Mouse (Mus musculus) retina, postnatal 7 days (tissue): ENCODE measurements around the gene Itpr3.

Experiments used
- DNase-seq: peaks from one replicate; pipeline ENCODE4 v3.0.0-alpha.2; 2012; ENCODE audit warnings: low read depth, low spot score

Gene Itpr3

DNA sequence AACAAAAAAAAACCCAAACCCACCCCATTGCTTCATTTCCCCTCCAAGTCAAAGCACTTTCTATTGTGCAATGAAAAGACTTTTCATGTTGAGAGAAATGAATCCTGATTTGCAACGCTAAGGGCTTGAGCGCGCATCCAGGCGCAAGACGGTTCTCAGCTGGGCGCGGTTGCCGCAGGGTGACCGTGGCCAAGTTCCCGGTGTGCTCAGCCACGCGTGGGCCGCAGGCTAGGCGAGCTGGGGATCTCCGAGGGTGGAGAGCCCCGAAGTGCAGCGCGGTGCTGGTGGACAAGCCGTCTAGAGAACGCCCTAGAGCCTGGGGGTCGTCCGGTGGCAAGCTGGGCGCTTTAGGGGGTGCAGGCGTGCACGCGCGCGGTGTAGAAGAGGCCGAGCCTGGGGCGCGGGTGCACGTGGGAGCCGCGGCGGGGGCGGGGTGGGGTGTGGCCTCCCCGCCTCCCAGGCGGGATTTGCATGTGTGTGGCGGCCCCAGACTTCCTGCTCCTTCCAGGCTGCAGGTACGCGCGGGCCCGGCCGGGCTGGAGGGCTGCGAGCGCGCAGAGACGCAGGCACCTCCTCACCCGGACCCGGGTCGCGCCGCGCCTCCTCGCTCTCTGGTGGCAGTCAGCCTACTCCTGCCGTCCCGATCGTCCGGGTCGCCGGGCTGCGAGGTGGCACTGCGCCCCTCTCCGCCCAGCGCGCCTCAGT lies at the start of gene Itpr3:
Gene Itpr3 (plus strand): TSS at position 493 of the 705 bp plus-strand sequence.
- no peak for DNase-seq

DNA sequence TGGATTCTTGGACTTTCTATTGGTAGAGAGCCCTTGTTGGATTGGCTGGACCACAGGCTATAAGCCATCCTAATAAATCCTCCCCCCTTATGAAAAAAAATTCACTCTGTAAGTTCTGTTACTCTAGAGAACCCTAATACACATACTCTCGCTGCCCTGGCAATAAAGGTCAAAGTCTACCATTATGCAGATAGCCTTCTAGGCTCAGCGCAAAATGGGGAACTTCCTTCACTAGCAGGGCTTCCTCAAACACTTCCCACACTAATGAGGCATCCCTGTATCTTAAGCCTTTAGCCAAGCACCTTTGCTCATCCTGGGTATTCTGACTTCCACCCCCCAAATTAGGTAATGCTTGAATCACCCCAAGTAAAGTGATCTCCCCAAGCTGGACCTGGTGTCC lies 48.8 kb upstream of the Itpr3 start:
- no peak for DNase-seq

DNA sequence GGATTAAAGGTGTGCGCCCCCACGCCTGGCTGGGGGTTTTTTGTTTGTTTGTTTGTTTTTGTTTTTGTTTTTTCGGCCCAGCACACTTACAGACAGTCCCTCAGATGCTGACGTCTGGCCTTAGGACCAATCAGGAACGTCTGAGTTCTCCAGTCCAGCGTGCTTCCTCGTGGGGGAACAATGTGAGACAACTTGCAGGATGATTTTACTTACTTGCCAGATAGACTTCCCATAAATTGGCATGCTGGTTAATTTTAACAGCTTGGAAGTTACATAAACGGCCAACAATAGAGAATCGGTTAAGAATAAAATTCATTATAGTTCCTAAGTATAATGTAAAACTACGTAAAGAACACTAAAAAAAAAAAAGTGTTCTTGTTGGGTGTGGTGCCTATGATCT lies 45.9 kb upstream of the Itpr3 start:
- no peak for DNase-seq

DNA sequence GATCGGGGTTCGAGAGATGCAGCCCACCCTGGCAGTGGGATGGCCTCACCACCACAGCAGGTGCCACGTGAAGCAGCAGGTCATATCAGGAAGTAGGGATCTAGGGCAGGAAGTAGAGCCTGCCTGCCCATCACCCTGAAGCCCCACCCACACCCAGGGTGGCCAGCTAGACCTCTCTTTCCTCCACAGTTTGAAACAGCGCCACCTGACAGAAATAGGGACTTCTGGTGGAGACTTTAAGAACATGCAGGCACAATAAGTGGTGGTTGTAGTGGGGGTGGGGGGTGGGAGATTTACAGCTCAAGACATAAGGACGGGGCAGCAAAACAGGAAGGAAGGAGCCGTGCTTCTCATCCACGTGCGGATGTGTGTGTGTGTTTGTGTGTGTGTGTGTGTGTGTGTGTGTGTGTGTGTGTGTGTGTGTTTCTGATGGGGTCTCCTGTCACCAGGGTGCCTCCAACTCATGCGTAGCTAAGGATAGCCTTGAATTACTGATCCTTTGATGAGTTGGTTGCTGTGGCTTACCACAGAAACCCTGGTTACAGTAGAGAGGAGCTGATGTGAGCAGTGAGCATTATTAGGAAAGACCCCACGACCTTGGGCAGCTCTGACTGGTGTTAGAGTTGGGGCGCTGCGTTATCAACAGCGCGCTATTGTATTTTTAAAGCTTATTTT lies 45.0 kb upstream of the Itpr3 start:
- DNase-seq, result no peak

DNA sequence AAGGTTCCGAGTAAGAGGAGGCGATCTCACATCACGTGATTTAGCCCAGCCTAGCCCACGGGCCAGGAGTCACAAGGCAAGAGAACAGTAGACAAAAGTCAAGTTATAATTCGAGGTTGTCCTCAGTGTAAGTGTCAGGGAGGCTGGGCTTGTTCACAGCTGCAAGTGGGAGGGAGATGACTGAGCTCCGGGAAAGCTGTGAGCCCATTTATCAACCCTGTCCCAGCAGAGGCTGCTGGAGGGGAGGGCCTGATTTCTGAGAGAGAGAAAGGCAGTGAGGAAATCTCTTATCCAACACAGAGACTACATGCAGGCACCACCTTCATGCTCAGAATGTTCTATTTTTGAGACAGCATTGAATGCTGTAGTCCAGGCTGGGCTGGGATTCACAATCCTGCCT lies 44.2 kb upstream of the Itpr3 start:
- DNase-seq, result no peak

DNA sequence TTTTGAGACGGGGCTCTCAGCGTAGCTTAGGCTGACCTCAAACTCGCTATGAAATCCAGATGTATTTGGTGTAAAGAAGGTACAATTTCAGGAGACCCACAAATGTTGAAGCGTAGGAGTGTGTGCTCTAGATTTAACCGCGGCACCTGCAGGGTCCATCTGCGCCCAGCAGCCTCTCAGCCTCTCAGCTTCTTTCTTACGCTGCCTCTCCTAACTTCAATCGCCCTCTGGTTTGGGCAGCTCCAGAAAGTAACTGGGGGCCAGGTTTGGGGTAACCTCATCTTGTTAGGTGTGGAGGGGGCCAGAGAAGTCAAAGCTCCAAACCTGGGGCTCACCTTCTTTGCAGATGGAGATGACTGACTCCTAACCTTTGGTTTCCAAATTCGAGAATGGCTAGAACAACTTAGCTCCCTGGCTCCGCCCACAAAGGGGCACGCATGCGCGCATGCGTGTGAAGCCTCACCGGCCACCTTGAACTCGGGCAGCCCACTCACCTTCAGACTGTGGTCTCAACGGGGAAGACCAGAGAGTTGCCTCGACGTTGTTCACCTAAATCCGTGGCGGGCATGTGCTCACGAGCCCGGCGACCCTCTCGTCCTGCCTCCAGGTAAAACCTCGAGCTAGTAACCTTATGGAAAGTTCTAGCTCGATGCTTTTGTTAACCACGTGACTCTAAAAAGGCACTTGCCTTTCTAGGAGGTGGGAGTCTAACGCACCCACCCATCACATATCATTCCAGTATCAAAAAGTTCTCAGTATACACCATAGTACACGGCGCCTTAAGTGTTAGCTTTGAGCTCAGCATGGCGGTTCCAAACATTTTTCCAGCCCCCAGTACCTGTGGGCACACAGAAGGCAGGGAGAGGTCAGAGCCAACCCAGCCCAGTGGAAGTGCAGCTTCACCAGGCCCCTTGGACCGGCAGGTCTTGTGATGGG lies 39.3 kb upstream of the Itpr3 start:
- peak; percentile 75 for DNase-seq

DNA sequence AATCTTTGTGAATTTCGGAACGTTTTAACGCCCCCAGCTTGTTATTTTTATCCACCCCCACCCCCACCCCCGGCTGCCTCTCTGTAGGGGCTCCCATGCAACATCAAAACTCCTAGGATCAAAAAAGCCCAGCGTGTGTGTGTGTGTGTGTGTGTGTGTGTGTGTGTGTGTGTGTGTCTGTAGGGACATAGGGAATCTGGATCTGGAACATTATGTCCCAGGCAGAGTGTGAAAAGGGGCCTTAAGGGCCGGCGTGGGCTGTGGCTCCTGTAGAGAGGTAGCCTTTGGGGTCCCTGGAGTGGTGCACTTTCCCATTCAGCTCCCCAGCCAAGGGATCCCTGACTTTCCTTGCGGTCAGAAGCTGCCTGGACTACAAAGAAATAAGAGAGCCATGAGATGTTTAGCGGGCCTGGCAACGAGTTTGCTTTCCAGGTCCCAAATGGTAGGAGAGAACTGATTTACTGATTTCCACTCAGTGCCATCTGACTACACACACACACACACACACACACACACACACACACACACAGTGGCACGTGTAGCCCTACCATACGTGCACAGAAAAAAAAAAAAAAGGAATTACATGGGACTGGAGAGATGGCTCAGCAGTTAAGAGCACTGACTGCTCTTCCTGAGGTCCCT lies 38.4 kb upstream of the Itpr3 start:
- DNase-seq, result no peak

DNA sequence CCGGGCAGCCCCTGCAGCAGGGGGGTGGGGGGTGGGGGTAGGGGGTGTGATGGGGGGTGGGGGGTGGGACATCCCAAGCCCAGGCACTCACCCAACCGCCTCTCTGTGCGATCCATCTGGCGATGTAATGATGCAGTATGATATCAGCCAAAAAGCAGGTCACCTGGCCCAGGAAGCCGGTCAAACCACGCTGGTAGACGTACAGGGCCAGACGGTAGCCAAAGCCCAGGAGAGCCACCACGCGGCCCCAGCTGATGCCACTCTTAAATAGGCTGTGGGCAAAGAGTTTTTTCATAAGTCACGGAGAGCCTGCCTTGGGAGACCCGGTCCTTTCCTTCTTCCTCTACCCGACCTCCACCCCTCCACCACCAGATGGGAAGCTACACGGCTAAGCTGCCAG lies 36.0 kb upstream of the Itpr3 start:
- no peak for DNase-seq

DNA sequence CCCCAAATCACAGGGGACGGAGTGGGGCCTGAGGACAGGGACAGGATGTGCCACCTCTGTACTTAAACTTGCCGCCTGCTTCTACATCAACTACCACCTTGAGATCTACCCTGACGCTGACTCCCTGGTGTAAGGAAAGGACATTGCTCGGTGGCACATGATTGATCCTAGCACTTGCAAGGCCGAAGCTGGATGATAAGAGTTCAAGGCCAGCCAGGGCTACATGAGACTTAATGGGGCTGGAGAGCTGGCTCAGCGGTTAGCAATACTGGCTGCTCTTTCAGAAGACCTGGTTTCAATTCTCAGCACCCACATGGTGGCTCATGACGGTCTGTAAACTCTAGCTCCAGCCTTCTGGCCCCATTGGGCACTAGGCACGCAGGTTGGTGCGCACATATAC lies 35.4 kb upstream of the Itpr3 start:
- DNase-seq, result no peak

DNA sequence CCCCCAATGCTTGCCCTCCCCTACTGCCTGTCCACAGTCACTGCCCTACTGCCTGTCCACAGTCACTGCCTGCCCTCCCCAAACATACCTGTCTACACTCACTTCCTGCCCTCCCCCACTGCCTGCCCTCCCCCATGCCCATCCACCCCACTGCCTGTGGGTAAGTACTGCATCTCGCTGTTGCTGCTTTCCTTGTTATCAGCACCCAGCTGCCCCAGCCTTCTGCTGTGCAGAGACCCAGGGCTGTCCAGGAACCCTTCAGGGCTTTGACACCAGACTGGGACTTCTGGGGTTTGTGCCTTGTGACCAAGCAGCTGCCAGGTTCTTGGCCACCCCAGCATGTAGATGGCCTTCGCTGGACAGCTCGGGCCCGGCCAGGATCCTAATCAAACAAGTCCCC lies 33.8 kb upstream of the Itpr3 start:
- no peak for DNase-seq

DNA sequence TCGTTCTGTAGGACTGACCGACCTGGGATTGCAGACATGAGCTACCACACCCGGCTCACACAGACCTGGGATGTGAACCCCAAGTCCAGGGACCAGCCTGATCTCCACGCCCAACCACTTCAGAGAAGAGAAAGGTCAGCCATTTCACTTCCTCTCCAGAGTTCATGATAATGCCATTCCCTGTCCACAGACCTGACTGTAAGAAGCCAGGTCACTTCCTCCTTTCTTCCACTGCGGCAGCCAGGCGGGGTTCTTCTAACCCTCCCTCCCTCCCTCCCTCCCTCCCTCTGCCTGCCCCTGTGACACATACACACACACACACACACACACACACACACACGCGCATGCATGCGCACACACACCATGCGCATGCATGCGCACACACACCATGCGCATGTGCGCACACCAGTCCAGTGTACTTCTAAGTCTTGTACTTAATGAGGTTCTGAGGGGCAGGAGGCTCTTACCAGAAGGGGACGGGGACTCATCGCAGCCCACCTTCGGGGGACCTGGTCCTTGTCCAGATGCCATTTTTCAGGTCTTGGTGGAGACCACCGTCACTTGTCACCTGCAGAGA lies 31.7 kb upstream of the Itpr3 start:
- DNase-seq, result no peak

DNA sequence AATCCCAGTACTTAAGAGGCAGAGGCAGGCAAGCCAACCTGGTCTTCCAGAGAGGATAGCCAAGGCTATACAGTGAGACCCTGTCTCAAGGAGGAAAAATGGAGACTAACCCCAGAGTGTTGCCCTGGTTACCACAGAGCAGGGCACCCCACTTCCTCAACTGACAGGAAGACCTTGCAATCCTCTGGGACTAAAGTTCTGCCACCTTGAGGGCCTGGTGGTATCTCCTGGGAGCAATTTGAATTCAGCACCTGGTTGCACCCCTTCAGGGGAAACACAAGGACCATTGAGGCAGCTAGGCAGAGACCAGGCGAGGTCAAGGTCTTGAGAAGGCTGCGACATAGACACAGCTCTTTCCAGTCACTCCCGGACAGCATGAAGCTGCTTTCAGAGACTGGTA lies 31.2 kb upstream of the Itpr3 start:
- no peak for DNase-seq

DNA sequence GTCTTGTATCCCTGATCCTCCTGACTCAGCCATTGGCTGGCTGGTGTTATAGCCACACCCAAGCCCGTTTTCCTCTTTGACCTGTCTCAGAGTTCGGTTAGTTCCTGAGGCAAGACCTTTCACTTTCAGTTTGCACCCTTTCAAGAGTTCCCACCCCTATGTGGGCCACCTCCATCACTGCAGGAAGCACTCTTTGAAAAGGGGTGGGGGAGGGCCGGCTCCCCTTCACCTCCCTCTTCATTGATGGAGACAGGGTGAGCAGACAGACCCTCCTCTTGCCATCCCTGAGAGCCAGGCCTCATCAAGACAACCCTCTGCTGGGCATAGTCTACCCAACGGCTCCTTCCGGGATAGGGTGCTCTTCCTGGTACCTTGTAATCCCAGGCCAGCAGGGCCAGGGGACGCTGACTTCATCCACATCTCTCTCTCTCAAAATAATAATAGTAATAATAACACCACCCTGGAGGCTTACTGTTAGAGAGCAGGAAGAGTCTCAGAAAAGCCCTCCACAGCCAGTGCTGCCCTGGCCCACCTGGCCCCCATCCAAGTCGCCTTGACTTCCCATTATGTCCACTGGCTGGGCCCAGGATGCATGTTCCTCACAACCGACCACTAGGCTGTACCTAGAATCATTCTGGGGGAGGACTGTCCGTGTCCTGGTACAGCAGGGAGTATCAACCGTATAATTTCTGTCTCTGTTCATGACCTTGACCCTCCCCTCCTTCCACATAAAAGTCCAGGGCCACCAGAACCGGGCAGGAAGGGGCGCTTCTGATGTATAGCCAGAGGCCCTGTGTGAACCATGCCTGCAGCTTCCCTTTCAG lies 29.4 kb upstream of the Itpr3 start:
- no peak for DNase-seq

DNA sequence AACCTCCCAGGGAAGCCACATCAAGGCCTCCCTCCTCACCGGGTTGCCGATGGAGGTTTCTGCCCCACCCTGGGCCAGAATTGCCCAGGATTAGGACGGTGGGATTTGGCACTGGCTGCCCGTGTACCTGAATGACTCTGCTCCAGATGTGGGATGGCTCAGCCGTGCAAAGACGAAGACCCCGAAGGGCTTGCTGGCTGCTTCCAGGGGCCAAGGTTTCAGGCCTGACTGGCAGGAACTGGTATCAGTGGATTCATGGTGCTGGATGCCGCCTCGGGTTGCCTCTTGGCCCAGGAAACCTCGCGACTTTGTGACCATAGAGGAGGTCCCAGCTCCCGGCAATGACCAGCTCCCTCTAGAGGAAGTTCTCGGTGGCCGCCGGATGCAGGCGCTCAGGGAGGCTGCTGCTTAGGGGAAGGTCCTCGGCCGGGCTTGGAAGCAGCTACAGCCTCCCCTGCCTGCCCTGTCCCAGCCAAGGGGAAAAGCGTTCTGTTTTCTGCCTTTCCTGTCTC lies 28.8 kb upstream of the Itpr3 start:
- DNase-seq, result peak; percentile 51

DNA sequence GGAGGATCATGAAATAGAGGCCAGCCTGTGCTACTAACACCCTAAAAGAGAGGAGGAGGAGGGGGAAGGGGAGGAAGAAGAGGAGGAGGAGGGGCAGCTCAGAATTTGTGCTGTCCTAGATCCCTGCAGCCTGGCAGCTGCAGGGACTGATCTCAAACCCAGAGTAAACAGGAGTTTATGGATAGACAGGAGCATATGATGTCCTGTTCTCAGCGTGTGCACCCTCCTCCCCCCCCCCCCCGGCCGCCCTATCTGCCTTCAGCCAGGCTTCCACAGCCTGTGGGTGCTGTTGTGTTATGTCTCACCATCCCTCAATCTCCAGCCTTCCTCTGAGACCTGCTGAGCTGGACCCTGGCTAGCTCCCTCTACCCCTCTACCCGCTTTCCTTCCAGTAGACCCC lies 28.2 kb upstream of the Itpr3 start, which contains the start of gene Bak1:
Gene Bak1 (minus strand): TSS at position 101 of the 400 bp plus-strand sequence.
- no peak for DNase-seq

DNA sequence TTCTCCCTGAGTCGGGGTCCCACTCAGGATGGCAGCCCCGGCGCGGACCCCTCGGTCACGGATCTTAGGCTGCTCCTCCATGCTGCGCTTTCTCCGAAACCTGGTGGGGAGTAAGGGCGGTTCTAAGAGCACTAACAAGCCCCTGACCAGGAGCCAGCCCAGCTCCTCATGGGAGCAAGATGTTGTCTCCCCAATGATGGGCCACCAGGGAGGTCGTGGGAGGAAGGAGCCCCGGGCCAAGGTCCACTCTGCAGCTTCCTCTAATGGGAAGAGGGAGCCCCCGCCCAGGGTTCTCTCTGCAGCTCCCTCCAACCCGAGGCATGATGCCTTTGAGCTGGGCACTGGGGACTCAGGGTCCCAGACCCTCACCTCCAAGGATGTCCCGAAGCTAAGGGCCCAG lies 27.7 kb upstream of the Itpr3 start:
- DNase-seq, result no peak

DNA sequence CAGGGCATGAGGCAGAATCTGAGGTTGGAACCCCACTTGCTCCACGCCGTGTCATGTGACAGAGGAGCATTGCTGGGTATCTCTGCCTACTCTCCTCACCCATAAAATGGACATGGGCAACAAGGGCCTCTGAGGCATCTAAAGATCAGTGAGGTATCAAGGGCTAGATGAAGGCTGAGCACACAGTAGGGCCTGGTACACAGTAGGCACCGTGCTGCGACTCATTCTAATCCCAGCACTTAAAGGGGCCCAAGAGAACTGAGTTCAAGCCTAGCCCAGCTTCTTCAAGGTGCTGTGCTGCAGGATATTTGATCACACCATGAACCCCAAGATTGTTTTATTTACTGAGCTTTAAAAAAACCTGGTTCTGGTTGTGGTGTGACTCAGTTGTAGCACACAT lies 26.2 kb upstream of the Itpr3 start:
- DNase-seq, result no peak

DNA sequence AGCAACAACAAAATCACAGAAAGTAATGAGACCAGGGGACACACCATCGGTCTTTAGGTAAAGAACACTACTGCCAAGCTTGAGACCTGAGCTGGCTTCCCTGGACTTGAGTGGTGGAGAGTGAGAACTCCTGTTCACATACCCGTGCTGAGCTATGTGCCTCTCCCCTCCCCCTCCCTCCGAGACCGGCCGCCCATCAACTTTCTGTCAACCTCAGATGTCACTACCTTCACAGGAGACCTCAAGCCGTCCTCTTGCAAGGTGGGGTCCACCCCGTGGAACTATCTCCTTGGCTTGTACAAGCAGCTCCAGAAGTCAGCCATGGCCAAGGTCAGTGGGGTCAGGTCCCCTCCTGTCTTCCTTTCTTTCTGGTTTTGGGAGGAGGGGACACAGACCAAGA lies 24.8 kb upstream of the Itpr3 start:
- DNase-seq, result no peak

DNA sequence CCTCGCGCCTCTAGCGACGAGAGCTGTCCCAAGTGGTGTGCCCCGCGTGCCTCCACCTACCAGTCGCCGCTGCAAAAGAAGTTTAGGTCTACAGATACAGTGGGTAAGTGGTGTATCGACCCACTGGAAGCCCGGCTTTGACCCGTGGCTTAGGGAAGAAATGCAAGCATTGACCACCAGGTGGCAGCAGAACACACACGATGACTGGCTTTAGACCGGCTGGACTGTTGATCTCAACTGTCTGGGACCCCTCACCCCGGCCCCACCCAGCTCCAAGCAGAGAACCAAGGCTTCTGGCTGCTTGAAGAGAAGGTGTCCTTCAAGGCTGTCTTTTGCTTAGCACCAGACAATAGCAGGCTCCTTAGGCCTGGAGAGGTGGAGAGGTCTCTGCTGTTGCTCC lies 24.2 kb upstream of the Itpr3 start:
- peak; percentile 74 for DNase-seq

DNA sequence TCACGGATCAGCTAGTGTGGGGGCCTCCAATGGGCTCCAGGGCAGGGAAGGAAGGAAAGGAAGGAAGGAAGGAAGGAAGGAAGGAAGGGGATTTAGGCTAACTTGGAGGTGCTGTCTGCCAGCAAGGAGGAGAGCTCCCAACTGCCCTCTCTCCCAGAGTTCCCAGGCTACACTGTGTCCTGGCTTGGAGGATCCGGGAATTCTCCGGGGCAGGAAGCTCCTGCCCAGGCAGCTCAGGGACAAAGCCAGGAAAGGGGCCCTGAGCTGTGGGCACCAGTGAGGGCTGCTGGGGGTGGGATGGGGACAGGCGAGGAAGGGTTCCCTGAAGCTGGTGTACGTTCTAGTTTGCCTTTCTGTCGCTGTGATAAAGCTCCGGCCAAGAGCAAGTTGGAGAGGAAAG lies 20.6 kb upstream of the Itpr3 start:
- DNase-seq, result no peak
